8 mouse cellular contexts compared by ENCODE assay signal in genomic region chr15:12824965-12825364, GRCm38 (mm10). TPM values are rescaled to one million over a fixed set of nuclear protein-coding genes. Genes with fewer than 3 reads are reported as not detected.
A peak's percentile ranks its signal among the peaks of the same experiment; 100 is the strongest.
DNase-seq lines count a peak whose midpoint lies in the region; ATAC-seq lines count a peak whose summit lies in the region.

No protein-coding gene starts in this region.

- peak; percentile 33 for ATAC-seq in heart, embryonic 11.5 days (replicated peaks; ENCODE audit: insufficient number of reproducible peaks, low FRiP score, low TSS enrichment)
- ATAC-seq in granulocyte monocyte progenitor cell, adult 5-6 weeks (replicated peaks; ENCODE audit: poor library complexity, severe bottlenecking): peak; percentile 46
- ATAC-seq in liver, embryonic 15.5 days (ENCODE audit: insufficient read depth): peak; percentile 17
- no peak; the same call in 1 of the 2 replicates for ATAC-seq in stomach, embryonic 15.5 days (ENCODE audit: insufficient read depth, low FRiP score, low read depth)

- DNase-seq in heart, postnatal 36 days: no peak
- DNase-seq in 3T3-L1 (ENCODE audit: low read depth, low spot score) (peak; percentile 51), adipocyte (ENCODE audit: low spot score) (peak; percentile 42)
- no peak for DNase-seq in urinary bladder, postnatal 36 days (ENCODE audit: low spot score in 2 of 2)

- H3K4me3 ChIP-seq in heart, embryonic 11.5 days (ENCODE audit: low read depth, low read length): peak overlapping the region; percentile 94
- peak overlapping the region; percentile 74 for H3K4me3 ChIP-seq in liver, embryonic 15.5 days (replicated peaks)
- peak overlapping the region; percentile 70 for H3K4me3 ChIP-seq in stomach, embryonic 15.5 days (replicated peaks)

- no peaks in the 10 kb centered on the region for H3K27me3 ChIP-seq in heart, embryonic 11.5 days (ENCODE audit: control insufficient read depth, insufficient read depth, low read length)
- H3K27me3 ChIP-seq in liver, embryonic 15.5 days: no peaks in the 10 kb centered on the region
- H3K27me3 ChIP-seq in stomach, embryonic 15.5 days (replicated peaks): no peaks in the 10 kb centered on the region

- intact Hi-C loops in heart, postnatal 36 days (cut with DNase I): loop anchor here (10.0 kb wide), 1 partner anchor 830 kb away; the partner anchor contains the start of gene Sub1

- H3K4me1 ChIP-seq in heart, embryonic 11.5 days (ENCODE audit: control insufficient read depth, insufficient read depth, low read length): peaks cover 13% of the 10 kb centered on the region
- peaks cover 69% of the 10 kb centered on the region for H3K4me1 ChIP-seq in liver, embryonic 15.5 days (replicated peaks)
- peaks cover 15% of the 10 kb centered on the region for H3K4me1 ChIP-seq in stomach, embryonic 15.5 days

- WGBS in heart, embryonic 11.5 days (ENCODE audit: insufficient replicate concordance): under 1% methylated on average over 31 of the region's 31 CpGs
- WGBS in liver, embryonic 15.5 days (ENCODE audit: insufficient replicate concordance): under 1% methylated on average over 31 of the region's 31 CpGs
- 0% methylated on average over 31 of the region's 31 CpGs for WGBS in stomach, embryonic 15.5 days

- H3K9ac ChIP-seq in heart, embryonic 11.5 days (ENCODE audit: low read depth, low read length): peak overlapping the region; percentile 87
- H3K9ac ChIP-seq in liver, embryonic 15.5 days: peak overlapping the region; percentile 81
- H3K9ac ChIP-seq in stomach, embryonic 15.5 days: peak overlapping the region; percentile 73

- H3K4me2 ChIP-seq in heart, embryonic 11.5 days: peak overlapping the region; percentile 81
- H3K4me2 ChIP-seq in liver, embryonic 15.5 days: peak overlapping the region; percentile 84
- H3K4me2 ChIP-seq in stomach, embryonic 15.5 days: peak overlapping the region; percentile 61

- H3K27ac ChIP-seq in heart, embryonic 11.5 days (ENCODE audit: low read depth, low read length): peak overlapping the region; percentile 54; the same call in 1 of the 2 replicates
- peak overlapping the region; percentile 74 for H3K27ac ChIP-seq in liver, embryonic 15.5 days (replicated peaks)
- H3K27ac ChIP-seq in stomach, embryonic 15.5 days: peak overlapping the region; percentile 63

- H3K9me3 ChIP-seq in heart, embryonic 11.5 days (replicated peaks; ENCODE audit: control insufficient read depth, low read length): no peaks in the 10 kb centered on the region
- no peaks in the 10 kb centered on the region for H3K9me3 ChIP-seq in liver, embryonic 15.5 days (replicated peaks)
- no peaks in the 10 kb centered on the region for H3K9me3 ChIP-seq in stomach, embryonic 15.5 days

- H3K36me3 ChIP-seq in heart, embryonic 11.5 days (ENCODE audit: control insufficient read depth, insufficient read depth, low read length): peaks cover 2% of the 10 kb centered on the region; the same call in 1 of the 2 replicates
- H3K36me3 ChIP-seq in liver, embryonic 15.5 days (replicated peaks): peaks cover 49% of the 10 kb centered on the region
- peaks cover 21% of the 10 kb centered on the region; the same call in 1 of the 2 replicates for H3K36me3 ChIP-seq in stomach, embryonic 15.5 days

RNA-seq across cellular contexts. Expression of gene Drosha, which starts 0.3 kb away (rescaled TPM):
- 34.6 and 48.4 TPM in 2 replicates for polyA plus RNA-seq in heart, embryonic 11.5 days (2014; fragmentation: Nextera tagmentation; extraction: Ambion mirVana)
- total RNA-seq in heart, postnatal 36 days (2021): 10 to 100 TPM; 35.8 to 39.0 TPM
- 33.0 and 42.1 TPM in 2 replicates for total RNA-seq in granulocyte monocyte progenitor cell, adult 5-6 weeks (2014; fragmentation: Nextera tagmentation)
- 12.1 and 23.5 TPM in 2 replicates for total RNA-seq in granulocyte monocyte progenitor cell, adult 5-6 weeks (2017)
- polyA plus RNA-seq in liver, embryonic 15.5 days (2015; fragmentation: Nextera tagmentation; extraction: Ambion mirVana): 11.1 and 11.2 TPM in 2 replicates
- polyA plus RNA-seq in stomach, embryonic 15.5 days (2015; fragmentation: Nextera tagmentation; extraction: Ambion mirVana): 28.1 and 31.8 TPM in 2 replicates

RNA-seq across cellular contexts. Expression of gene 6030458C11Rik, which starts 0.5 kb away (rescaled TPM):
- 23.0 and 31.8 TPM in 2 replicates for polyA plus RNA-seq in heart, embryonic 11.5 days (2014; fragmentation: Nextera tagmentation; extraction: Ambion mirVana)
- 10 to 100 TPM; 12.5 to 13.7 TPM for total RNA-seq in heart, postnatal 36 days (2021)
- 26.5 and 29.3 TPM in 2 replicates for total RNA-seq in granulocyte monocyte progenitor cell, adult 5-6 weeks (2014; fragmentation: Nextera tagmentation)
- total RNA-seq in granulocyte monocyte progenitor cell, adult 5-6 weeks (2017): 18.6 and 23.7 TPM in 2 replicates
- polyA plus RNA-seq in liver, embryonic 15.5 days (2015; fragmentation: Nextera tagmentation; extraction: Ambion mirVana): 23.9 and 25.4 TPM in 2 replicates
- polyA plus RNA-seq in stomach, embryonic 15.5 days (2015; fragmentation: Nextera tagmentation; extraction: Ambion mirVana): 37.8 and 38.5 TPM in 2 replicates

Comparison
In these comparisons a context has a peak if more than half of its experiments do, and no peak if none do; other contexts are left out.
1. DNase-seq: peak in 3T3-L1 (single experiment) and adipocyte (single experiment); none in heart, postnatal 36 days (0 of 2) and urinary bladder, postnatal 36 days (0 of 2).
2. Peak in every context shown above with its lines, with median percentiles within 50 percentile points of each other: H3K27ac ChIP-seq, H3K4me2 ChIP-seq, H3K4me3 ChIP-seq and H3K9ac ChIP-seq.